Mouse (Mus musculus) cerebellum, postnatal 25 days (tissue): ENCODE measurements around the gene Tmsb4x.

Experiments
- DNase-seq, 2 experiments: peaks; one replicate each; pipeline ENCODE4 v3.0.0; 2021; ENCODE audit warnings: mixed read lengths in 2 of 2

Tmsb4x gene

GRCm38 (mm10) chrX:167208978-167209754 lies at the start of gene Tmsb4x:
Gene Tmsb4x (minus strand): TSS chrX:167209315.
- peak; percentile 81 to 86 for DNase-seq

GRCm38 (mm10) chrX:167241736-167242135 lies 32.6 kb upstream of the Tmsb4x start:
- DNase-seq, result no peak

GRCm38 (mm10) chrX:167239293-167239921 lies 30.3 kb upstream of the Tmsb4x start:
- DNase-seq, result no peak

GRCm38 (mm10) chrX:167233104-167233687 lies 24.1 kb upstream of the Tmsb4x start:
- peak; percentile 68 to 85 for DNase-seq

- no peak for DNase-seq
Observed at GRCm38 (mm10) chrX:167231150-167231549, 22.0 kb upstream of the Tmsb4x start.

- DNase-seq, result no peak
Observed at GRCm38 (mm10) chrX:167229819-167230218, 20.7 kb upstream of the Tmsb4x start.

- DNase-seq, result peak; percentile 32 to 64
Observed at GRCm38 (mm10) chrX:167229206-167229605, 20.1 kb upstream of the Tmsb4x start.

- no peak for DNase-seq
Observed at GRCm38 (mm10) chrX:167227756-167228155, 18.6 kb upstream of the Tmsb4x start.

- DNase-seq, result no peak
Observed at GRCm38 (mm10) chrX:167227138-167227537, 18.0 kb upstream of the Tmsb4x start.

GRCm38 (mm10) chrX:167226570-167226969 lies 17.5 kb upstream of the Tmsb4x start:
- DNase-seq, result no peak

- DNase-seq, result no peak
Observed at GRCm38 (mm10) chrX:167212707-167213106, 3.6 kb upstream of the Tmsb4x start.

- DNase-seq, result no peak
Observed at GRCm38 (mm10) chrX:167211871-167212555, 2.9 kb upstream of the Tmsb4x start.

- DNase-seq, result no peak
Observed at GRCm38 (mm10) chrX:167210319-167210728, 1.2 kb upstream of the Tmsb4x start.

GRCm38 (mm10) chrX:167209828-167210227 lies 713 bp upstream of the Tmsb4x start:
- no peak for DNase-seq

GRCm38 (mm10) chrX:167208506-167208820 lies 652 bp downstream of the Tmsb4x start:
- DNase-seq, result peak; percentile 45 to 56

- DNase-seq, result peak; percentile 29 to 53
Observed at GRCm38 (mm10) chrX:167207741-167208505, 1.2 kb downstream of the Tmsb4x start.

- no peak for DNase-seq
Observed at GRCm38 (mm10) chrX:167205813-167206520, 3.1 kb downstream of the Tmsb4x start.

- DNase-seq, result no peak
Observed at GRCm38 (mm10) chrX:167201365-167201764, 7.8 kb downstream of the Tmsb4x start.

GRCm38 (mm10) chrX:167195228-167195649 lies 13.9 kb downstream of the Tmsb4x start:
- DNase-seq, result no peak

- no peak for DNase-seq
Observed at GRCm38 (mm10) chrX:167186306-167186705, 22.8 kb downstream of the Tmsb4x start.

GRCm38 (mm10) chrX:167183535-167183934 lies 25.6 kb downstream of the Tmsb4x start:
- no peak for DNase-seq

GRCm38 (mm10) chrX:167182411-167182810 lies 26.7 kb downstream of the Tmsb4x start:
- DNase-seq, result no peak
